Mouse (Mus musculus): Measurements from ENCODE around the gene Klhl35.
"Not testable (repeated sequence)": the region's sequence is repeated elsewhere in the genome, so short reads cannot be mapped to it uniquely, and the experiment has no call there.

The Klhl35 gene

DNA sequence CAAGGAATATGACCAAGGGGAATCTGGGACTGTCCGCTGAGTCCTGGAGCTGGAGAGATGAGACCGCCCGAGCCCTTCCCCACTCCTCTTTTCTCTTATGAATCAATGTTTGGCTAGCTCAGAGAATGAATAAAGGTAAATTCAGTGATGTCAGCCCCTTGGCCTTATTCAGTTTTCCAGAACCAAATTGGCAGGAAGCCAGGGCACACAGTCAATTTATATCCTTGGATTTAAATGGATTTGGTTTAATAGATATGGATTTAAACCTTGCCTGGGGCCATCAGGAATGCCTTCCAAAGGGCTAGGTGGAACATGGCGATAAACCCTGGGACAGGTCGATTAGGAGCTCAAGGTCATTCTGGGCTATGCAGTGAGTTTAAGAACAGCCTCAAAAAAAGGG is 23.9 kb downstream of the Klhl35 start:
- in situ Hi-C loops (cut with MboI, MseI), result loop anchor here in 1 of 2 experiments (5.0 kb wide), 1 partner anchor 403 kb away; no protein-coding TSS in a partner anchor

DNA sequence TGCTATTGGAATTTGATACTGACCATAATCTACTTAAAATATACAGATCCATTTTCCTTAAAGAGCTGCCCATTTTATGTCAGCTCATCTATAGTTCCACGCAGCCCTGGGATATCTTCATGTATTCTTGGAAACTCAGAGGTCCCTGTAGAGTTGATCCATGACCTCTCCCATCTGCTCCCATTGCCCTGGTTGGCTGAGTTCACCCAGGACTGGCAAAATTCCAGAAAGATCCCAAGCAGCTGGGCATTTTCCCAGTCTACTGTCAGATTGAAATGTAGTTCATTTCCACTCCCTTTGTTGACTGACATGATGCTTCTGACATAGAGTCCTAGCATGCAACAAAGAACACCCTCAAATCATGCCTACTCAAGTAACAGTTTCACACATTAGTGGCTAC is 33.3 kb downstream of the Klhl35 start:
- in situ Hi-C loops (cut with MboI, MseI), result loop anchor here (5.0 kb wide), 1 partner anchor 88 kb away; no protein-coding TSS in a partner anchor

DNA sequence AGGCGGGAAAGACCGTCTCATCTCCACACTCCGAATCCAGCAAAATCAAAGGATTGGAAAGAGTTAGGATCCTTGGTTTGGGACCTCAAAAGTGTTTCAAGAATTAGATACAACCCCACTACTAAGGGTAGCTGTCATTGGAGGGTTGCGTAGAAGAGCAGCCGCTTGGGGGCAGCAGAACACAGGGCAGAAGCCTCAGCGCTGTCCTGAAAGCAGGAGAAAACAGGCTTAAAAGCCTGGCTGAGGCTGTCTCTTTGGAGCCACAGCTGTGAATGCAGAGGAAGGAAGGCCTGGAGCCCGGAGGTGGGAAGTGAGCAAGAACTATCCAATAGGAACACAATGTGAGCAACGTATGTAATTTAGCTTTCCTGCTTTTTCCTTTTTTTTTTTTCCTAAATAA is 34.4 kb downstream of the Klhl35 start:
- in situ Hi-C loops (cut with MboI, MseI), result loop anchor here (5.0 kb wide), 2 partner anchors 52 to 297 kb away; no protein-coding TSS in a partner anchor

DNA sequence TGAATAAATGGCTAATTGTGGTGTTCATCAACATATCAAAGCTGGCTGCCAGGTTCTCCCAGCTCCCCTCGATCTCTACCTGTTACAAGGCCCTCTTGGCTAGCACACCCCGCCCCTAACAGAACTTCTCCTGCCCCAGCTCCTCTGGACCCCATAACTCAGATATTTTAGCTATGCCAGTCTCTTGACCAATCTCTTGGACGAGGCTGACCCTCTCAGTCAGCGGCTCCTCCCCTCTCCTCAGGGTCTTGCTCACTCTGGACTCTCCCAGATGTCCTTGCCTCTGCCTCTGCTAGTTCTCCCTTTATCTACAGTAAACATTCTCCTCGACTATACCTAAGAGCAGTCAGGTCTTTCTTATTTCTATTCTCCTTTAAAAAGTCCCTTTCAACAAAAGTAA is 34.9 kb downstream of the Klhl35 start:
- in situ Hi-C loops (cut with MboI, MseI), result loop anchor here (5.0 kb wide), 2 partner anchors 52 to 297 kb away; no protein-coding TSS in a partner anchor

DNA sequence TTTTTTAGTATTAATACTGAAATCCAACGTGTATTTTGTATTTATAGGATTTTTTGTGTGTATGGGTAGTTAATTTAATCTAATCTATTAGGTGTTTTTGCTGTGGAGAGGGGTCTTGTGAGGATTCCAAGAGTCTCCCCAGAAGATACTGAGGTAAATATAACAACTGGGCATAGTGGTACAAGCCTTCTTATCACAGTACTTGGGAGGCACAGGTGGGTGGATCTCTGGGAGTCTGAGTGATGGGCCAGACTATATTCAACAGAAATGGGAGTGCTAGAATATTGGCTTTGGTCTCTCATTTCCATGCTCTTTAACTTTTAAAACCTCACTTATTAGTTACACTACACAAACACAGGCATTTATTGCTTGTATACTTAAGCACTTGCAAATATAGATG is 35.3 kb downstream of the Klhl35 start:
- in situ Hi-C loops (cut with MboI, MseI), result loop anchor here (5.0 kb wide), 2 partner anchors 51 to 296 kb away; no protein-coding TSS in a partner anchor

DNA sequence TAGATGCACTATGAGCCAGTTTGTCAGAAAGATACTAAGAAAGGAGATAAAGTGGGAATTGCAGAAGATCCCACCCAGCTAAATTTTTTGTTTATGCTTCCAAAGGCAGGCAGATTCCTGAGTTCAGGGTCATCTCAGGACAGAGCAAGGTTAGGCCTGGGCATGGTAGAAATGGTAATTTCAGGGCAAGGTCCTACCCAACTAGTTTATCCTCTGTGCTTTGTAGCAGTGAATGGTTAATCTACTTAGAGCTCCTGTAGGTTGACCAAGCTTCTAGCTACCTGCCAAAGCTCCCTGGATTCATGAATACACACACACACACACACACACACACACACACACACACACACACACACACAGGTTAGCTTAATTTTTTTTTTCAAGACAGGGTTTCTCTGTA is 38.8 kb downstream of the Klhl35 start:
- in situ Hi-C loops (cut with MboI, MseI), result loop anchor here (5.0 kb wide), 2 partner anchors 48 to 293 kb away; no protein-coding TSS in a partner anchor

DNA sequence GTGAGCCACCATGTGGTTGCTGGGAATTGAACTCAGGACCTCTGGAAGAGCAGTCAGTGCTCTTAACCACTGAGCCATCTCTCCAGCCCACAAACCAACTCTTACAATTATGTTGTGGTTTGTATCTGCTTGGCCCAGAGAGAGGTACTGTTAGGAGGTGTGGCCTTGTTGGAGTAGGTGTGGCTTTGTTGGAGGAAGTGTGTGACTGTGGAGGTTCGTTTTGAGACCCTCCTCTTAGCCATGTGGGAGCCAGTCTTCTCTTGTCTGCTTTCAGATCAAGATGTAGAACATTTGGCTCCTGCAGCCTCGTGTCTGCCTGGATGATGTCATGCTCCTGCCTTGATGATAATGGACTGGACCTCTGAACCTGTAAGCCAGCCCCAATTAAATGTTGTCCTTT is 42.4 kb downstream of the Klhl35 start:
- in situ Hi-C loops (cut with MboI, MseI), result not testable (repeated sequence)

DNA sequence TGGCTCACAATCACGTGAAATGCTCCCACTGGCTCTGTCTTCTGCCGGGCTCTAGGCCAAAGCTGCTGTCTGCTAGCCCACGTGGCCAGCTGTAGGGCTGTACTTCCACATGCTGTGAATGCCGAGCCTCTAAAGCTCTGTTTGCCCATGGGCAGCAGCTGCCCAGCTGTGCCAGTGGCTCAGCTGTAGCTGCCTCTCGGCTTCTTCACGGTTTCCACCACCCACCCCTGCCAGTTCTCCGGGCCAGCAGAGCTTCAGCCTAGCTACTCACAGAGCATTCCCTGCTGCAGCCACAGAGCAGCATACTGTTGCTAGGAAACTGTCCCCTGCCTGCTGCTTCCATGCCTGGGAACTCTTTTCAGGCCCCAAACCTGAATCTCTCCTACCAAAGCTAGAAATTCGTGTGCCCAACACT is 44.3 kb downstream of the Klhl35 start:
- in situ Hi-C loops (cut with MboI, MseI), result loop anchor here in 1 of 2 experiments (10.0 kb wide), 1 partner anchor 1795 kb away; no protein-coding TSS in a partner anchor

DNA sequence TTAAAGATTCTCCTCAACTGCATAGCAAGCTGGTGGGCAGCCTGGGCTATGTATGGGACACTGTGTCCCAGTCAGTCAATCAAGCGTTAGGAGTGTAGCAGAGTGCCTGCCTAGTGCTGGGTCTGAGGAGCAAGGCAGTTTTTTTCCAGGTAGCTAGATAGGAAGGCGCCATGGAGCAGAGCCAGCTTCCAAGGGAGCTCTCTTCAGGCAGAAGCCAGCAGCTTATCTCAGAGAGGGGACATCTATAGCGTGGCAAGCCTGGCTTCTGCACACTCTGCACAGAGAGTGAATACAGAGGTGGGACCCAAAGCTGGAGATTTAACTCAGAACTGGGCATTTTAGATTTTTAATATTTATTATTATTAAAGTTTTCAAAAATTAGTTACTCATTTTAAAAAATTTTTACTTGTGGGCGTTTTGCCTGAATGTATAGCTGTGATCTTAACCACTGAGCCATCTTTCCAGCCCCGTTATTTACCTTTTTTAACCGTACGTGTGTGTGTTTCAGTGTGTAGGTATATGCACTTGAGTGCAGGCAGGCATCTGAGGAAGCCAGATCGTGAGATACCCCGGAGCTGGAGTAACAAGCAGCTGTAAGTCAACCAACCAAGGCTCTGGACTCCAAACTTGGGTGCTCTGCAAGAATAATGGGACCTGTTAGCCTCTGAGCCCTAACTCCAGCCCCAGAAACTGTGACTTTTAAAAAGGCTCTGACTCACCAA is 50.4 kb downstream of the Klhl35 start:
- in situ Hi-C loops (cut with MboI, MseI), result loop anchor here in 1 of 2 experiments (10.0 kb wide), 1 partner anchor 1801 kb away; no protein-coding TSS in a partner anchor

DNA sequence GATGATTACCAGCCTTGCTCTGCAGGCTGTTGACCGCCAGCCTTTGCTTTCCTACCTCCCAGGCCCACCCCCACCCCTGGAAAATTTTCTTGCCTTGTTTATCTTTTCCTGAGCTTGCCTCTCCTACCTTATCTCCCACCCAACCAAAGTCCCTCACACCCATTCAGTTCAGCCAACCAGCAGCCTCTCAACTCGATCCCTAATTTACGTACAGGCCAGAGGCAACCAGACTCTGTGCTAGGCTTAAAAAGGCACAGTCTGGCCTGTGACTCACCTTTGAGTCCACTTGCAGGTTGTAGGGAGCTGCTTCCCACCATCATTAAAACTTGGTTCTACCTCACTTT is 51.0 kb downstream of the Klhl35 start:
- in situ Hi-C loops (cut with MboI, MseI), result loop anchor here in 1 of 2 experiments (10.0 kb wide), 1 partner anchor 1802 kb away; no protein-coding TSS in a partner anchor

DNA sequence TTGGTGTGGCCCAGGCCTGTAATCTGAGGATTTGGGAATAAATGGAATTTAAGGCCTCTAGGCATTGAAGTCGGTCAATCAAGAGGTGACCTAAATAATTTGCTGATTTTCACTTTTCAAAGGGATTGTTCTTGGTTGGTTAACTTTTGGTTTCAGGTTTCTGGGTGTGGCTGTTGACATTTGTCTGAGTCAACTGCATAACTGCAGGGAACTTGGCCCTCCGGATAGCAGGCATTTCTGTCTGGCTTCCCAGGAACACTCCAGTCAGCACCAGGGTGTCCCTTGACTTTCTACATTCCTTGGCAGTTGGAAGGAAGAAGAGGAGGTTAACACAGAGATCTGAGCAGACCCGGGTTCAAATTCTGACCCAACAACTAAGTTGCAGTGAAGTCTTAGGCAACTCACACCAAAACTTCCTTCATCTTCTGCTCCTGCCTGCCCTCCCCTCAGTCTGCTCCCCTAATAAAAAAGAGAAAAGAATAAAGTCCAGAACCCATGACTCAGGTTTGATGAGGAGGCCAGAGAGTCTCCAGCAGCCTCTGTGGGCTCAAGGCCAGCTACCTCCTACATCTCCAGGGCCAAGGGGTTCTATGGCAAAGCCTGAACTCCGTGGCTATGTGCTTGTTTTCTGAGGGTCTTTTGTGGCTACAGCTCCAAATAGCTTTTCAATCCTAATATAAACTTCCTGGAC is 53.3 kb downstream of the Klhl35 start:
- in situ Hi-C loops (cut with MboI, MseI), result loop anchor here in 1 of 2 experiments (10.0 kb wide), 1 partner anchor 1804 kb away; no protein-coding TSS in a partner anchor

DNA sequence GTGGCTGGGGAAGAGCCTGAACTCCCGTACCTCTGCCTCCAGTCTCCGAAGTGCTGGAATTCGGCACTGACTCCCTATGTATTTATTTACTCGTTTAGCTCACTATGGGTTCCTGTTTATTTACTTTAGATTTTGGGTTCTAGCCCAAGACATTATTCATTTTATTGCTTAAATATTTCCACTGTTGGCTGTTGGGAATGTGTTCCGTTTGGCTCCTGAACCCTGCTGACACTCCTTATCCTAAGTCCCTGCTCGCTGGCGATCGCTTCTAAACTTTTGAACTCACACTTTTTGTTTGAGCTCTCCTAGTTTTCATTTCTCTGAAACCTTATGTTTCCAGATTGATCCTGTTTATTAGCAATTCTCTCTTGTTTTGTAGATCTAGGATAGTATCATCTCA is 57.3 kb downstream of the Klhl35 start:
- in situ Hi-C loops (cut with MboI, MseI), result no loop called here
